Mouse (Mus musculus) heart, postnatal 36 days (tissue): ENCODE results near the gene Chd4. TPM values are rescaled to one million over a fixed set of nuclear protein-coding genes. Genes with fewer than 3 reads are reported as not detected.
"Not testable (repeated sequence)": the region's sequence is repeated elsewhere in the genome, so short reads cannot be mapped to it uniquely, and the experiment has no call there.

Experiments used
- DNase-seq, 2 experiments: peaks; one replicate each; pipeline ENCODE4 v3.0.0; 2021 to 2022
- intact Hi-C: fragments of 180-260 bp; cut with DNase I; formaldehyde crosslinking; loops from one replicate; pipeline ENCODE4 v1.15.1; 2025
- total RNA-seq, 2 experiments: library from RNA; stranded (reverse); gene quantifications; 2 replicates each; pipeline ENCODE4 v1.2.3; 2021

Chd4 gene
- total RNA-seq, 2 experiments from 2014 or later: 118 to 127 TPM

- intact Hi-C loops: no loop called here
These were observed 59.5 kb downstream of the Chd4 start for GRCm38 (mm10) chr6:125155262-125155661.

GRCm38 (mm10) chr6:125156491-125156890, 60.7 kb downstream of the Chd4 start:
- intact Hi-C loops: no loop called here
- no peak for DNase-seq

More at GRCm38 (mm10) chr6:125155262-125155661, 59.5 kb downstream of the Chd4 start:
- no peak for DNase-seq

DNA sequence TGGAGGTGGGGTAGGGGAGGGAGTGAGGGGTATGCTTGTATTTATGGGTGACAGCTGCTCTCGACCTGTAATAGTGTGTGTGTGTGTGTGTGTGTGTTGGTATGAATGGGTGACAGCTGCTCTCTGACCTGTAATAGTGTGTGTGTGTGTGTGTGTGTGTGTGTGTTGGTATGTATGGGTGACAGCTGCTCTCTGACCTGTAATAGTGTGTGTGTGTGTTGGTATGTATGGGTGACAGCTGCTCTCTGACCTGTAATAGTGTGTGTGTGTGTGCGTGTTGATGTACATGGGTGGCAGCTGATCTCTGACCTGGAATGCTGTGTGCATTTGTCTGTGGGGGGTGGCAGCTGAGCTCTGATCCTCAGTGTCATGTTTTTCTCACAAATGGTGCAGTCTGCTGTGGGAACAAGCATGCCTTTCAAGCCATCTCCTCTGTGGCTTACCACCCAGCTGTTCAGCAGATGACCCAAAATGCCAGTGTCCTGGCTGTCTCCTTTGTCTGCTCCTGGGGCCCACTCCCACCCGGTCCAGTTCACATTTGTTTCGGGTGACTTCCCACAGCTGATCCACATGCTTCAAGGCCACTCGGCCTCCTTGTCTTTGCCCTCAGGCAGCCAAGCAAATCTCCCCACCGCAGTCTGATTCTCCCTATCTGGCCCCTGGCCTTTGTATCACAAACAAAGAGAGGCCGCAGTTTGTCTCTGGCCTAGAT, 61.3 kb downstream of the Chd4 start:
- intact Hi-C loops: no loop called here
- no peak for DNase-seq

DNA sequence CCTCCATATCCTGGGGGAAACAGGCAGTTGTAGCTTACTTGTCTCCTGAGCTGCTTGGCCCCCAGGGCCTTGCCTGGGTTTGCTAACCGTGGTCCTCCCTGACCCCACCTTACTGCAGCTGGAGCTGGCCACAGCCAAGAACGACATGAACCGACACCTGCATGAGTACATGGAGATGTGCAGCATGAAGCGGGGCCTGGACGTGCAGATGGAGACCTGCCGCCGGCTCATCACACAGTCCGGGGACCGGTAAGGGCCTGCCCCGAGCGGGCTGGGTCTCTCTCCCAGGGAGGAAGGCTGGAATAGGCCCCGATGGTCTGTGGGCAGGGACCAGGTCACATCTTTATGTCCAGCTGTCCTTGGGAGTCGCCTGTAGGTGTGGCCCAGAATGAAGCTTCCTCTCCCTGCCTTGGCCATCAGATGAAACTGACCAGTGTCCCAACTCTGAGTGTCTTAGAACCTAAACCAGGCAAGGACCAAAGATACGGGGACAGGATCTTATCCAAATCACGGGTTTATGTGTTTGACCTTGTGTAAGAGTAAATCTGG, 63.2 kb downstream of the Chd4 start:
- intact Hi-C loops: no loop called here
- DNase-seq: no peak

- intact Hi-C loops: loop anchor here (5.0 kb wide), 2 partner anchors 67 to 112 kb away; no protein-coding TSS in a partner anchor
- no peak for DNase-seq
These were observed 64.2 kb downstream of the Chd4 start for GRCm38 (mm10) chr6:125159773-125160557.

GRCm38 (mm10) chr6:125160558-125160853, 64.7 kb downstream of the Chd4 start:
- intact Hi-C loops: loop anchor here (5.0 kb wide), 2 partner anchors 67 to 112 kb away; no protein-coding TSS in a partner anchor
- peak in 1 of 2 experiments; percentile 31 for DNase-seq

GRCm38 (mm10) chr6:125160854-125161760, 65.3 kb downstream of the Chd4 start:
- DNase-seq: peak; percentile 70 to 77
- intact Hi-C loops: loop anchor here (5.0 kb wide), 2 partner anchors 66 to 111 kb away; no protein-coding TSS in a partner anchor

GRCm38 (mm10) chr6:125161971-125162370, 66.2 kb downstream of the Chd4 start:
- intact Hi-C loops: loop anchor here (5.0 kb wide), 2 partner anchors 65 to 110 kb away; no protein-coding TSS in a partner anchor
- DNase-seq: peak; percentile 71 to 76

GRCm38 (mm10) chr6:125162615-125163305, 67.0 kb downstream of the Chd4 start:
- intact Hi-C loops: loop anchor here (5.0 kb wide), 2 partner anchors 65 to 110 kb away; no protein-coding TSS in a partner anchor
- DNase-seq: not testable (repeated sequence)

DNA sequence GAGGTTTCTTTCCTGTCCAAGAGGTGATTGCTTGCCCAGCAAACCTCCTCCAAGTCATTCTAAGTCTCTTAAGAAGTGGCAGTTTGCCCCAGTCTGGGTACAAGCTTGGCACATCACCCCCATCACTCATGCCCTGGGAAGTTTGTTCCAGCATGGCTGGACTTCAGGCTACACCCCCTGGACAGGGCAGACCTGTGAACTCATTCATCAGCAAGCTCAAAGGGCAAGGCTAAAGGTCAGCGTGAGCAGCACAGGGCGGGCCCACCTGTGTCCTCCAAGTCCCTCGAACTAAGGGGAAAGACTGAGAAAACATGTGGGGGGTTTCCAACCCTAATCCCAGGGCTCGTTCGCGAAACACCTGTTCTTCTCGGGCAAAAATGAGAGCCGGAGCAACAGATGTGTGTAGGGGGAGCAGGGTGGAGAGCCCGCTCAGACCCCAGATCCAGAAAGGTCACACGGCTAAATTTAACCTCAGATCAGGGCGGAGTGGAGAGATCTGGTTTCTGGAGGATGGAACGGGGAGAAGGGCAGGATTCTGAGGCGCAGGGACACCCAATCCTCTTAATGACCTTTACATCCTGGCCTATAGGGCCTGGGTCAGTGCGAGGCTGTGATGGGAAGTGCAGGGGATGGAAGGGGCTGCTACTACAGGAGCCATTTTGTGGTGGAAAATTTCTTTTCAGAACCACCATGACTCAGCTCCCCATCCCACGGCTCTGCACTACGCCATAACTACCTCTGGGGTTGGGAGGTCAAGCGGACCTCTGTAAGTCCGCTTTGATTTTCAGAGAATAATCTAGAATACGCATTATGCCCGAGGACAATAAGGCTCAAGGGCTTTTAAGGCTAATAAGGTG, 68.2 kb downstream of the Chd4 start:
- intact Hi-C loops: loop anchor here (2.0 to 5.0 kb wide), 4 partner anchors 15 to 108 kb away; partner anchors contain the start of gene Nop2
- DNase-seq: peak; percentile 37 to 38

- peak; percentile 54 to 67 for DNase-seq
These were observed 69.0 kb downstream of the Chd4 start for GRCm38 (mm10) chr6:125164672-125165327.

GRCm38 (mm10) chr6:125165328-125165891, 69.6 kb downstream of the Chd4 start:
- intact Hi-C loops: loop anchor here (2.0 kb wide), 2 partner anchors 17 to 35 kb away; partner anchors contain the start of gene Nop2

More at GRCm38 (mm10) chr6:125164672-125165327, 69.0 kb downstream of the Chd4 start:
- intact Hi-C loops: loop anchor here (2.0 to 5.0 kb wide), 4 partner anchors 16 to 108 kb away; partner anchors contain the start of gene Nop2

DNA sequence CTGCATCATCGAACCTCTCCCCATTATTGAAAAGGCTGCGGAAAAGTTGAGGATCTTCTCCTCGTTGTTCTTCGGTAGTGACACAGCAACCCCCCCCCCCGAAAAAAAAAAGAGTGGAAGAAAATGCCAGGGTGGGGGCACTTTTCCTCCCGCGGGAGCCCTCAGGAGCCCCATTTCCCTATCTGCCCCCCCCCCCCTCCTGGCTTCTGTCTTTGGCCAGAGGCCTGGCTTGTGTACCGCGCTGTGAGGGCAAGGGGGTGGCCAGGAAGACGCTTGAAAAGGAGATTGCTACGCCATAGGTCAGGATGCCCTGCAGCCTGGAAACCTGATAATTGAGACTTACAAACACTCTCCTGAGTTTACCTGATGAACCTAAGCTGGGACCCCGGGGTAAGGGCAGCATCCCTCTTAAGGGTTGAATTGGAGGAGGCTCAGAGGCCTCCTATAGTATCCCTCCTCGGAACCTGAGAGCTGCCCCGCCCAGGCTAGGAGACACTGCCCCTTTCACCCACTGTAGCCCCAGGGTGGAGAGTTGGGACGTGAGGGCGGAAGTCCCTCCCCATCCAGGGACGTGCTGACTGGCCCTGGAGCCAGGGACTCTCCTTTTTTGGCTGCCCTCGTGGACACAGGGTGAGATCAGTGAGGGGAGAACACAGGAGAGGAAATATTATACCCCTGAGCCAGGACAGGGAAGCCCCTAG, 70.4 kb downstream of the Chd4 start, which contains the start of gene Gapdh:
Gene Gapdh (minus strand): TSS at position 417 of the 701 bp plus-strand sequence.
- DNase-seq: peak; percentile 87 to 89
- intact Hi-C loops: no loop called here

More at GRCm38 (mm10) chr6:125165328-125165891, 69.6 kb downstream of the Chd4 start:
- peak; percentile 96 for DNase-seq

- peak in 1 of 2 experiments; percentile 61 for DNase-seq
- intact Hi-C loops: no loop called here
These were observed 71.3 kb downstream of the Chd4 start for GRCm38 (mm10) chr6:125166861-125167650.

- intact Hi-C loops: loop anchor here (2.0 kb wide), 1 partner anchor 23 kb away; the partner anchor contains the start of genes Mrpl51 and Ncapd2
- DNase-seq: no peak
These were observed 72.3 kb downstream of the Chd4 start for GRCm38 (mm10) chr6:125168086-125168485.

GRCm38 (mm10) chr6:125170194-125170593, 74.4 kb downstream of the Chd4 start:
- intact Hi-C loops: no loop called here
- no peak for DNase-seq
